Mouse (Mus musculus) midbrain, postnatal 0 days (tissue): Measurements from ENCODE around the gene Tbx21. TPM values are rescaled to one million over a fixed set of nuclear protein-coding genes. Genes with fewer than 3 reads are reported as not detected.

Source experiments
- ATAC-seq: fragments of 200-750 bp; cut with Nextera tagmentation; 2 replicates; pipeline ENCODE4 v1.8.0; 2017; ENCODE audit warnings: moderate number of reproducible peaks, mild to moderate bottlenecking, moderate TSS enrichment, moderate library complexity; ENCODE audit not compliant: low FRiP score
- DNase-seq: peaks from one replicate; pipeline ENCODE4 v3.0.0-alpha.2; 2015; ENCODE audit warnings: low spot score
- H3K27ac ChIP-seq: fragments of 300-500 bp; sonication (generic); 2 replicates; pipeline ENCODE4 v1.5.1; 2014; ENCODE audit warnings: low read depth, mild to moderate bottlenecking, low read length, mixed read lengths
- H3K27me3 ChIP-seq: fragments of 300-500 bp; sonication (generic); 2 replicates; pipeline ENCODE4 v1.6.1; 2014; ENCODE audit warnings: low read length, control low read depth, mixed read lengths; ENCODE audit not compliant: insufficient read depth
- H3K36me3 ChIP-seq: fragments of 300-500 bp; sonication (generic); 2 replicates; pipeline ENCODE4 v1.6.1; 2014; ENCODE audit warnings: low read length, control low read depth, mixed read lengths; ENCODE audit not compliant: insufficient read depth
- H3K4me1 ChIP-seq: fragments of 300-500 bp; sonication (generic); 2 replicates; pipeline ENCODE4 v1.6.1; 2014; ENCODE audit warnings: mild to moderate bottlenecking, control low read depth, antibody characterized with exemption, low read length, mixed read lengths; ENCODE audit not compliant: insufficient read depth
- H3K4me2 ChIP-seq: fragments of 300-500 bp; sonication (generic); 2 replicates; pipeline ENCODE4 v1.6.1; 2014; ENCODE audit warnings: low read depth, mild to moderate bottlenecking, low read length, mixed read lengths; ENCODE audit not compliant: poor library complexity, severe bottlenecking
- H3K4me3 ChIP-seq: fragments of 300-500 bp; sonication (generic); 2 replicates; pipeline ENCODE4 v1.5.1; 2014; ENCODE audit warnings: low read depth, mild to moderate bottlenecking, low read length, moderate library complexity
- H3K9ac ChIP-seq: fragments of 300-500 bp; sonication (generic); replicated peaks from 2 replicates; pipeline ENCODE4 v1.6.1; 2014; ENCODE audit warnings: mild to moderate bottlenecking, low read length, moderate library complexity, mixed read lengths; ENCODE audit not compliant: poor library complexity, severe bottlenecking
- H3K9me3 ChIP-seq: fragments of 300-500 bp; sonication (generic); 2 replicates; pipeline ENCODE4 v1.6.1; 2016; ENCODE audit warnings: low read length, control low read depth
- CTCF ChIP-seq: IDR thresholded peaks from 2 replicates; pipeline ENCODE4 v1.5.1; 2016; ENCODE audit warnings: antibody characterized with exemption, mild to moderate bottlenecking
- WGBS: fragments of 180-500 bp; shearing (Covaris S2); extraction: QIAGEN DNeasy Blood & Tissue Kit; methylation state at CpG from one replicate; pipeline ENCODE4 v1.1.7; 2014; 5-methylcytosine and 5-hydroxymethylcytosine counted together
- polyA plus RNA-seq: library from polyadenylated mRNA; unstranded; fragments of >200 nt; fragmentation: Nextera tagmentation; extraction: Ambion mirVana; gene quantifications from 2 replicates; pipeline ENCODE4 v1.2.1, GENCODE M21; 2015
- total RNA-seq: library from RNA; depleted of rRNA; stranded (reverse); fragments of >200 nt; gene quantifications from 2 replicates; pipeline ENCODE4 v1.2.3, GENCODE M21; 2014

Gene Tbx21
- total and polyA plus RNA-seq, 2 experiments from 2014 or later = 0.11 to 0.14 TPM

DNA sequence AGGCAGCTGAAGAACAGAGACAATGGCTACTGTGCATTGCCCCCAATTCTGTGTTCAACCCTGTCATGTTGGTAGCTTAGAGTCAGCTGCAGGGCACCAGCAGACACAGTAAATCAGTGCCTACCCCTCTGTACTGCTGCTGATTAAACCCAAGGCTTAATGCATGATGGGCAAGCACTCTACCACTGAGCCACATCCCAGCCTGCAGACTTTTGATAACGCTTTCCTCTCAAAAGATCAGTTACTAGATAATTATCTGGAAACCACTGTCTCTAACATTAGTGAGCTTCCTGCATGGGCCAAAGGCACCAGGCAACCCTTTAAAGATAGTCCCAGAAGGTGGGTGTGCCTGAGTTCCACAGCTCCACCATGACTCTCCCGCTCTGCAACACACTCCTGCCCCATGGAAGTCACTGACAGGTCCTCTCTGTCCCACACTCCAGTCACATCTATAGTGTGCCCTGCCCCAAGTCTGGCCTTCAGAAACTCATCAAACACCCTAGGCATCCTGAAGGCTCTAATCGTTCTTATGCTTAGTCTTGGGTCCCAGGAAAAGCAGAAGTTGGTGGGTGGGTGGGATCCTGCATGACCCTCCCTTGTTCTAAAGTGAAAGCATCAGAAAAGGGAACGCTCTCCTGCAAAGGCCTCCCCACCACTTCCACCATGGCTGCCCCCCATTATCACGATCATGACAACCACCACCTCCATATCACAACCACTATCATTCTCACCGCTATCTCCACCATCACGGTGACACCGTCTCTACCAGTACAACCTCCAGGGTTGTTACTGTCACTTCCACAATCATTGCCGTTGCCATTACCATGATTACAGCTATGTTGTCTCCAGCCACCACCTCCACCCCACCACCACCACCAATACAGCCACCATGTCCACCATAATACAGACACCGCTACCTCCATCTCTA lies 11.7 kb downstream of the Tbx21 start:
- H3K4me3 ChIP-seq = no peak overlapping the region
- H3K4me2 ChIP-seq = no peak overlapping the region
- TF ChIP-seq CTCF = no peak
- ATAC-seq (no peak), DNase-seq (no peak)
- no peak overlapping the region for H3K9ac ChIP-seq
- H3K4me1 ChIP-seq = no peaks in the 10 kb centered on the region
- H3K27me3 ChIP-seq = no peaks in the 10 kb centered on the region; the same call in 1 of the 2 replicates
- H3K9me3 ChIP-seq = no peaks in the 10 kb centered on the region
- 92% methylated on average over 10 of the region's 10 CpGs for whole genome bisulfite sequencing
- H3K27ac ChIP-seq = no peak overlapping the region
- no peaks in the 10 kb centered on the region for H3K36me3 ChIP-seq

DNA sequence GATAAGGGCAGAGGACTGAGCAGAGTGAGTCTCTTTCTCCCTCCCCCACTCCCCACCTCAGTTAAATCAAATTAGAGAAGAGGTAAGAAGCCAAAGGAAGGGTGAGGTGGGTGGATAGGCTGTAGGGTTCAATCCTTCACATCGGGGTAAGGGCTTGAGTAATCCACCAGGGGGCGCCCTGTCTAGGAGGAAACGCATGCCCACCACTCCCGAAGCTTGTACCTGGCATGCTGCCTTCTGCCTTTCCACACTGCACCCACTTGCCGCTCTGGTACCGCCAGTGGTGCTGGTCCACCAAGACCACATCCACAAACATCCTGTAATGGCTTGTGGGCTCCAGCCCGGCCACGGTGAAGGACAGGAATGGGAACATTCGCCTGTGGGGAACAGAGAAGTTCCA lies 13.4 kb downstream of the Tbx21 start:
- ATAC-seq (no peak), DNase-seq (peak; percentile 66)
- Histone ChIP-seq H3K4me1 (no peaks in the 10 kb centered on the region), H3K4me3 (no peak overlapping the region), H3K4me2 (no peak overlapping the region), H3K27me3 (no peaks in the 10 kb centered on the region; the same call in none of the 2 replicates), H3K9ac (no peak overlapping the region), H3K27ac (no peak overlapping the region), H3K36me3 (no peaks in the 10 kb centered on the region), H3K9me3 (no peaks in the 10 kb centered on the region)
- WGBS = 14% methylated on average over 9 of the region's 9 CpGs
- TF ChIP-seq CTCF = peak; percentile 67

DNA sequence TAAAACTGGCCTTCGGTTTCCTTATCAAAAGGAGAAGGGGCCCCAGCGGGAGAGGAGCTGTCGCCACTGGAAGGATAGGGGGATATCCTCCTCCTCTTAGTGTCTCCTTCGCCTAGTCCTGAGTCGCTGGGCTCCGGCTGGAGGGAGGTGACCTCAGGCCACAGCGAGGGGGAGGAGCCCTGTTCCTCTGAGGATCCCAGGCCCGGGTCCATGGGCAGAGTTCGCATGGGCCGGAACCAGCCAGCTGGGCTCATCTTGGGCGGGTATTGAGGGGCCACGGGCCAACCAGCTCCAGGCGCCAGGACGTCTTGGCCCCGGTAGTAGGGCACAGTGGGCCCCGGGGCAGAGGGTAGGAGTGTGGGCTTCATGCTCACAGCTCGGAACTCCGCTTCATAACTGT lies 16.3 kb downstream of the Tbx21 start:
- Histone ChIP-seq H3K27me3 (no peaks in the 10 kb centered on the region; the same call in none of the 2 replicates), H3K27ac (no peak overlapping the region), H3K4me1 (no peaks in the 10 kb centered on the region), H3K4me2 (no peak overlapping the region), H3K9ac (no peak overlapping the region), H3K36me3 (no peaks in the 10 kb centered on the region), H3K4me3 (no peak overlapping the region), H3K9me3 (no peaks in the 10 kb centered on the region)
- ATAC-seq (no peak), DNase-seq (no peak)
- WGBS = 30% methylated on average over 18 of the region's 18 CpGs
- no peak for TF ChIP-seq CTCF

DNA sequence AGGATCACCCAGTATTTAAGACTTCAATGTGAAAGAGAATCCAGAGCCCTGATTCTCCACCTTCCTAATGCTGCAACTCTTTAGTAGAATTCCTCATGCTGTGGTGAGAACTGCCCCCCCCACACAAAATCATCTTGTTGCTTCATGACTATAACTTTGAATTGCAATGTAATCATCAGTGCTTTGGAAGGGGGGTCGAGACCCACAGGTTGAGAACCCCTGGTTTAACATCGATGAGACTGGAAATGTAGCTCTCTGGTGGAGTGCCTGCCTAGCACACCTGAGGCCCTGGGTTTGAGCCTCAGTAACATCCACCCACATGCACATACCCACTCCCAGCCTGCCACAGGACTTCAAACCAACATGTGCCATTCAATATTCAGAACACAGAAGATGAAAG lies 20.5 kb downstream of the Tbx21 start:
- no peaks in the 10 kb centered on the region for H3K4me1 ChIP-seq
- H3K36me3 ChIP-seq = no peaks in the 10 kb centered on the region
- no peak overlapping the region for H3K4me2 ChIP-seq
- no peak for DNase-seq
- 73% methylated on average over 2 of the region's 2 CpGs for WGBS
- no peak overlapping the region for H3K4me3 ChIP-seq
- H3K27me3 ChIP-seq = no peaks in the 10 kb centered on the region; the same call in none of the 2 replicates
- no peak overlapping the region for H3K9ac ChIP-seq
- no peak for TF ChIP-seq CTCF
- no peak overlapping the region for H3K27ac ChIP-seq
- H3K9me3 ChIP-seq = no peaks in the 10 kb centered on the region
- no peak for ATAC-seq

DNA sequence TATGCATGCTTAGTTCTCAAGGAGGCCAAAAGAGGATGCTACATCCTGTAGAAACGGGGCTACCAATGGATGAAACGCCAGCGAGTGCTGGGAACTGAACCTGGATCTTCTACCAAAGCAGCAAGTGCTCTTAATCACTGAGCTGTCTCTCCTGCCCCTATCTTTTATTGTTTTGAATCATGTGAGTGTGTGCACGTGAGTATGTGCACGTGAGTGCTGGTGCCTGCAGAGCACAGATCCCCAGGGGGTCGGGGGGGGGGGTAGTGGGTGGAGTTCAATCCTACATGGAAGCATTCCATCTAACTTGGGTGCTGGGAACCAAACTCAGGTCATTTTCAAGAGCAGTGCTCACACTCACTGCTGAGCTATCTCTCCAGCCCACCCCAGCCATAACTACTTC lies 28.8 kb downstream of the Tbx21 start:
- H3K4me2 ChIP-seq = no peak overlapping the region
- TF ChIP-seq CTCF = no peak
- H3K9me3 ChIP-seq = no peaks in the 10 kb centered on the region
- no peak overlapping the region for H3K27ac ChIP-seq
- no peak overlapping the region for H3K4me3 ChIP-seq
- no peaks in the 10 kb centered on the region for H3K27me3 ChIP-seq
- no peak overlapping the region for H3K9ac ChIP-seq
- 70% methylated on average over 6 of the region's 6 CpGs for WGBS
- ATAC-seq (no peak), DNase-seq (no peak)
- no peaks in the 10 kb centered on the region for H3K36me3 ChIP-seq
- no peaks in the 10 kb centered on the region for H3K4me1 ChIP-seq

DNA sequence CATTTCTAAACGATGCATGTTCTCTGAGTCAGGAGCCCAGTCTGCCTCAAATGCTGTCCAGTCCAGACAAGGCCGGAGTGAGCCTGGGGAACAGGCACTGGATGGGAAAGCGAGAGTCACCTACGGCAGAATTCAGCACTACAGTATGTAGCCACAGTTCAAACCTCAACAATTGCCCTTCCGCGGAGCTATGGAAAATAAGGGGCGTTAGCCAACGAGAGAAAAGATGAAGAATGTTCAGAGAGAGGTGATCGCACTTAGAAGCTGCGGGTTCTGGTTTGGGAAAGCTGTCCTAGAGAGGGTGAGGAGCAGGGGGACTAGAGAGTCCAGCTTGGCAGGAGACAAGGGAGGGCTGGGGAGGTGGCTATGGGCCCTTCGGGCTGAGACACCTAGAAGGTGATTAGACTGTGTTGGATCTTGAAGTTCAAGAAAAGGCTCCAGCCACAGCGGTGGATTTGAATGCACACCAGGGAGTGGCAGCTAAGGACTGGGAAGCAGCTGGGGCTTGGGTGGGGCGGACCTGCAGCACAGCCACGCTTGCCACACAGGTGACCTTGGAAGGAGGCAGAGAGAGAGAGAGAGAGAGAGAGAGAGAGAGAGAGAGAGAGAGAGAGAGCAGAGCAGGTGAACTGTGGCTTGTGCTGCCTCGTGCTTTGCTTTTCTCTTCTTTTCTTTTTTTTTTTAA lies 30.2 kb downstream of the Tbx21 start:
- ATAC-seq (no peak), DNase-seq (no peak)
- H3K36me3 ChIP-seq = no peaks in the 10 kb centered on the region
- H3K9ac ChIP-seq = no peak overlapping the region
- H3K27me3 ChIP-seq = no peaks in the 10 kb centered on the region
- no peaks in the 10 kb centered on the region for H3K4me1 ChIP-seq
- H3K27ac ChIP-seq = no peak overlapping the region
- no peak for TF ChIP-seq CTCF
- H3K9me3 ChIP-seq = no peaks in the 10 kb centered on the region
- WGBS = 88% methylated on average over 15 of the region's 15 CpGs
- H3K4me3 ChIP-seq = no peak overlapping the region
- H3K4me2 ChIP-seq = no peak overlapping the region
